Mouse (Mus musculus) kidney, postnatal 0 days (tissue): ENCODE measurements around the gene Ankrd13a. TPM values are rescaled to one million over a fixed set of nuclear protein-coding genes. Genes with fewer than 3 reads are reported as not detected.

Source experiments
- ATAC-seq: fragments of 200-750 bp; cut with Nextera tagmentation; replicated peaks from 2 replicates; pipeline ENCODE4 v1.8.0; 2017; ENCODE audit warnings: low read depth, moderate number of reproducible peaks, moderate TSS enrichment, moderate library complexity; ENCODE audit not compliant: low FRiP score
- DNase-seq: peaks from one replicate; pipeline ENCODE4 v3.0.0-alpha.2; 2016; ENCODE audit warnings: low spot score
- H3K27ac ChIP-seq: fragments of 300-500 bp; sonication (generic); 2 replicates; pipeline ENCODE4 v1.5.1; 2014; ENCODE audit warnings: mild to moderate bottlenecking
- H3K27me3 ChIP-seq: fragments of 300-500 bp; sonication (generic); 2 replicates; pipeline ENCODE4 v1.6.1; 2014; ENCODE audit warnings: low read length, mixed read lengths; ENCODE audit not compliant: insufficient read depth
- H3K36me3 ChIP-seq: fragments of 300-500 bp; sonication (generic); 2 replicates; pipeline ENCODE4 v1.6.1; 2014; ENCODE audit warnings: low read length, mixed read lengths; ENCODE audit not compliant: insufficient read depth
- H3K4me1 ChIP-seq: fragments of 300-500 bp; sonication (generic); replicated peaks from 2 replicates; pipeline ENCODE4 v1.6.1; 2014; ENCODE audit warnings: antibody characterized with exemption, low read length, mixed read lengths; ENCODE audit not compliant: insufficient read depth
- H3K4me2 ChIP-seq: fragments of 300-500 bp; sonication (generic); 2 replicates; pipeline ENCODE4 v1.6.1; 2014; ENCODE audit warnings: mild to moderate bottlenecking, low read length, moderate library complexity, mixed read lengths
- H3K4me3 ChIP-seq: fragments of 300-500 bp; sonication (generic); replicated peaks from 2 replicates; pipeline ENCODE4 v1.5.1; 2014; ENCODE audit warnings: low read depth, low read length
- H3K9ac ChIP-seq: fragments of 300-500 bp; sonication (generic); 2 replicates; pipeline ENCODE4 v1.6.1; 2014; ENCODE audit warnings: low read depth, low read length
- H3K9me3 ChIP-seq: fragments of 300-500 bp; sonication (generic); replicated peaks from 2 replicates; pipeline ENCODE4 v1.6.1; 2016; ENCODE audit warnings: low read length, inconsistent platforms, mixed read lengths
- CTCF ChIP-seq: IDR thresholded peaks from 2 replicates; pipeline ENCODE4 v1.5.1; 2016; ENCODE audit warnings: antibody characterized with exemption, low read depth, mild to moderate bottlenecking, moderate library complexity
- WGBS: fragments of 180-500 bp; shearing (Covaris S2); extraction: QIAGEN DNeasy Blood & Tissue Kit; methylation state at CpG from one replicate; pipeline ENCODE4 v1.1.7; 2014; 5-methylcytosine and 5-hydroxymethylcytosine counted together
- polyA plus RNA-seq: library from polyadenylated mRNA; unstranded; fragments of >200 nt; fragmentation: Nextera tagmentation; extraction: Ambion mirVana; gene quantifications from 2 replicates; pipeline ENCODE4 v1.2.1, GENCODE M21; 2015

Gene Ankrd13a
- polyA plus RNA-seq, 1 experiment from 2014 or later: 49.2 TPM

DNA sequence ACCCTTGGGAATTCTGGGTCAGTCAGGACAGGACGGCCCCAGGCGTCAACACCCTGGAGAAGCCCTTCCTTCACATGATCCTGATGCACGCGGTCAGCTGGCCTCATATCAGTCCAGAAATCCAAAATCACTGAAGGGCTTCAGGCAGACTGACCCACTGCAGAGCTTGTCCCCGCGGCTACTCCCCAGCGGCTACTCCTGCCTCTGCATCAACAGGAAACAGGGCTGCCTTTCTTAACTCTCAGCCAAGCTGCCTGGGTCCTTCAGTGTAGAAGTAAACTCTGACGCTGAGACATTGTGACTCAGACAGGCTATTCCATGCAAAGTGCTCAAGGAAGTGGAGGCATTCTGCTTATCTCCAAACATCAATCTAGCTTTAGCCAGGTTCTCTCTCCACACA is 12.5 kb upstream of the Ankrd13a start:
- DNase-seq (no peak), ATAC-seq (no peak)
- Histone ChIP-seq H3K36me3 (peaks cover 42% of the 10 kb centered on the region), H3K4me1 (no peaks in the 10 kb centered on the region), H3K27ac (no peak overlapping the region), H3K4me2 (no peak overlapping the region), H3K9me3 (no peaks in the 10 kb centered on the region), H3K4me3 (no peak overlapping the region), H3K27me3 (no peaks in the 10 kb centered on the region), H3K9ac (no peak overlapping the region)
- no peak for TF ChIP-seq CTCF
- 70% methylated on average over 8 of the region's 8 CpGs for WGBS

DNA sequence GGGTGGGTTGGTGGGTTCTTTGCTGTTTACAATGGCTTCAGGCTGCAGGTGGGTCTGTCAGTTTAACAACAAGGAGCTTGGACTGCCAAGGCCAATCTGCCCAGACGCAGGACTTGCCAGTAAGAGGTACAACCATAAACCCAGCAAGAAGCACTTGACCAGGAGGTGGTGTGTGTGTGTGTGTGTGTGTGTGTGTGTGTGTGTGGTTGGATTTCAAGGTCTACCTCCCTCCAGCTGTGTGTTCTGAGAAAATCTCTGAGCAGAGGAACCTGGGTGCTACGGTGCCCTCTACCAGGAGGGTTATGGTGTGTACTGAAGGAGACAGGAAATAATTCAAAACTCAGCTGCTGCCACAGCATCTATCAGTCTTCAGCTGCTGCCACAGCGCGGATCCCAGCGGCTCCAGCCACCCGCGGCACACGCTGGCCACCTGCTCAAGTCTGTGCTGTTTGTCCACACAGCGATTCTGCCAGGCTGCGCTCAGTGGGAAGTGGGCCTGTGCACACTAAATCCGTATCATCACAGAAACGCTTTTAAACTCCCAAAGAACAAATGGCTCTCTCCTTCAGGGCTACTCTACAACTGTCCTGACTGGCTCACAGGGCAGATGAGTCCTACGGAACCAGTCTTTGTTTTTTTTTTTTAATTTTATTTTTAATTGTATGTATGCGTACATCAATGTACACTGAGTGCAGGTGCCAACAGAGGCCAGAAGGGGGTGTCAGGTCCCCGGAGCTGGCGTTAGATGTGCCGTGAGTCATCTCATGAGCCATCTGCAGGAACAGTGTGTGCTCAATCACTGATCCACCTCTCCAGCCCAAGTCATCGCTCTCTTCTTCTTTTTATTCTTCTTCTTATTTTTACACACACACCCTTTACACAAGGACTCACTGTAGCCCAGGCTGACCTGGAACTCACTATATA is 9.4 kb upstream of the Ankrd13a start:
- TF ChIP-seq CTCF: peak; percentile 32
- DNase-seq: peak; percentile 6
- Histone ChIP-seq H3K4me2 (no peak overlapping the region), H3K27ac (no peak overlapping the region), H3K9ac (no peak overlapping the region), H3K9me3 (no peaks in the 10 kb centered on the region), H3K27me3 (no peaks in the 10 kb centered on the region), H3K36me3 (peaks cover 35% of the 10 kb centered on the region), H3K4me1 (no peaks in the 10 kb centered on the region), H3K4me3 (no peak overlapping the region)
- 90% methylated on average over 18 of the region's 18 CpGs for WGBS
- ATAC-seq: no peak

DNA sequence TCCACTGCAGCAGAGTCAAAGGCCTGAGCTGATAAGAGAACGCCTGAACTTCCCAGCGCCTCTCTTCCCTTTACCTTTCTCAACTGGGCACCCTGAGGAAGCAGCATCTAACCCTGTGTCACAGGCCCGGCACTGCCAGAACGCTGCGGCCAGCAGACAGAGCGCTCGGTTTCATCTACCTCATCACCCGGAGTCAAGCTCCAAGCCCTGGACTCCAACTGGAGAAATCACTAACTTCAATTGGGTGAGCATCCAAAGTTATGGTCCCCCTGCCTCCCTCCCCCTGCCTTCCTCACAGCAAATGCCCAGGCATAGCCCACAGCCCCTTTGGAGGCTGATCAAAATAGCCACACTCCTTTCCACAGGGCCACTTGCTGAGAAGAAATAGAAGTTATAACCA is 7.8 kb upstream of the Ankrd13a start:
- H3K9ac ChIP-seq: no peak overlapping the region
- no peaks in the 10 kb centered on the region for H3K27me3 ChIP-seq
- H3K36me3 ChIP-seq: peaks cover 31% of the 10 kb centered on the region
- no peaks in the 10 kb centered on the region for H3K4me1 ChIP-seq
- H3K9me3 ChIP-seq: no peaks in the 10 kb centered on the region
- WGBS: 81% methylated on average over 8 of the region's 8 CpGs
- no peak for ATAC-seq
- no peak overlapping the region for H3K4me2 ChIP-seq
- no peak for DNase-seq
- no peak overlapping the region for H3K27ac ChIP-seq
- no peak overlapping the region for H3K4me3 ChIP-seq
- no peak for TF ChIP-seq CTCF

DNA sequence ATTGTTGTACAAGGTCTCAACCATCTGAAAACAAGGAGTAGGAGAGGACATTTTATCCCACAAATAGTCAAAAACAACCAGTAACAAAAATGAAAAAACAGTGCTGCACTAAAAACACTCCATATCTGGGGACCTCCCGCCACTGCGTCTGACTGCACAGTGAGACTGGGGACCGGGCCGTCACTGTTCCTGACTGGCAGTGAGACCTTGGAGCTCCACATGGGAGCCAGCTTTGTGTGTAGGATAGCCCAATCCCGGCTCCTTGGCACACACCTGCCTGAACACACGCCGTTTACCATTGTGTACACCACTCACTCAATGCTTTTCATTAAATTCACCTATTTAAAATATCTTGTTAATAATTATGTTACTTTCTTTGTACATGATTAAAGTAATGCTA is 7.3 kb upstream of the Ankrd13a start:
- H3K4me2 ChIP-seq: no peak overlapping the region
- 0 out of 2 replicates have a peak, but pooled peaks cover 3% of the 10 kb centered on the region for H3K4me1 ChIP-seq
- H3K9ac ChIP-seq: no peak overlapping the region
- DNase-seq (no peak), ATAC-seq (no peak)
- no peaks in the 10 kb centered on the region for H3K9me3 ChIP-seq
- no peak for TF ChIP-seq CTCF
- WGBS: 88% methylated on average over 7 of the region's 7 CpGs
- peaks cover 28% of the 10 kb centered on the region for H3K36me3 ChIP-seq
- no peak overlapping the region for H3K4me3 ChIP-seq
- no peaks in the 10 kb centered on the region for H3K27me3 ChIP-seq
- no peak overlapping the region for H3K27ac ChIP-seq

DNA sequence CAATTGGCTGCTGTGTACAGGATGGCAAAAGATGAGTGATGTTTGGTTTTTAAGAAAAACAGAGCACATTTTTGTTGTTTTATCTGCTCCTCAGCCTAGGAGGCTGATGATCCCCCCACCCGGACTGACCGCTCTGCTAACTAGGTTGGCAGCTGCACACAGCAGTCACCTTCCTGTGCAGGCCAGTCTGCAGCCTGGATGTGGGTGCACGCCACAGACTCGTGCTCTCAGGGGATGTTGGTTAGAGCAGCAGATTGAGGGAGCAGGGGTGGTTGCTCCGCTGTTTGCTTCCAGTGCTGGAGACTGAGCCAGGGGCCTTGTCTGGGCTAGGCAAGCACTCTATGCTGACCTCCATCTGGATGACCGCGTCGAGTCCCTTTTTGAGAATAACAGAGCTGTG is 4.7 kb upstream of the Ankrd13a start:
- H3K9ac ChIP-seq: no peak overlapping the region
- H3K27ac ChIP-seq: no peak overlapping the region
- DNase-seq: no peak
- 0 out of 2 replicates have a peak, but pooled peaks cover 10% of the 10 kb centered on the region for H3K36me3 ChIP-seq
- 0 out of 2 replicates have a peak, but pooled peaks cover 4% of the 10 kb centered on the region for H3K4me1 ChIP-seq
- H3K9me3 ChIP-seq: no peaks in the 10 kb centered on the region
- H3K4me3 ChIP-seq: no peak overlapping the region
- ATAC-seq: no peak
- H3K4me2 ChIP-seq: no peak overlapping the region
- H3K27me3 ChIP-seq: no peaks in the 10 kb centered on the region
- TF ChIP-seq CTCF: no peak
- WGBS: 95% methylated on average over 8 of the region's 8 CpGs

DNA sequence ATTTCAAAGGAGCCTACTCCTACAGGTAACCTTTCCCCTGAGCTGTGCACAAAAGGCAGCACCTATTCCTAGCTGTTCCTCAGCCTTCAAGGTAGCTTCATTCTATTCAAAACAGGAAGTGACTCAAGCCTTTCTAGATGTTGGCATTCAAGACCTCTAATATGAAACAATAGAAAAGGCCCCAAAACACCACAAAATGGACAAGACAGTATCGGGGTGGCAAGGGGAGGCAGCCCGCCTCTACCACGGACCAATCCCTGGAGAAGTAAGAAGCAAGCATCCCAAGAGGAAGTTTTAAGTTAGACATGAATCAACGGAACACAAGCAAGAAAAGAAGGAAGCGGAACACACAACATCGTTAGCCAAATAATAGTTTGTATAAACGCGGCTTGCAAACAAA is 2.7 kb upstream of the Ankrd13a start:
- H3K4me2 ChIP-seq: peak overlapping the region; percentile 95
- no peak for TF ChIP-seq CTCF
- no peak overlapping the region for H3K9ac ChIP-seq
- no peak for ATAC-seq
- peak overlapping the region; percentile 99; the same call in 1 of the 2 replicates for H3K4me3 ChIP-seq
- no peaks in the 10 kb centered on the region for H3K27me3 ChIP-seq
- DNase-seq: no peak
- WGBS: 68% methylated on average over 8 of the region's 8 CpGs
- H3K9me3 ChIP-seq: no peaks in the 10 kb centered on the region
- H3K36me3 ChIP-seq: no peaks in the 10 kb centered on the region
- H3K4me1 ChIP-seq: 0 out of 2 replicates have a peak, but pooled peaks cover 4% of the 10 kb centered on the region
- H3K27ac ChIP-seq: no peak overlapping the region
